Mouse (Mus musculus) liver (tissue): ENCODE results near the gene Samd4b.

ENCODE experiments used
- DNase-seq: peaks from one replicate; pipeline ENCODE4 v3.0.0-alpha.2; 2020; ENCODE audit warnings: mixed read lengths

Samd4b gene

DNA sequence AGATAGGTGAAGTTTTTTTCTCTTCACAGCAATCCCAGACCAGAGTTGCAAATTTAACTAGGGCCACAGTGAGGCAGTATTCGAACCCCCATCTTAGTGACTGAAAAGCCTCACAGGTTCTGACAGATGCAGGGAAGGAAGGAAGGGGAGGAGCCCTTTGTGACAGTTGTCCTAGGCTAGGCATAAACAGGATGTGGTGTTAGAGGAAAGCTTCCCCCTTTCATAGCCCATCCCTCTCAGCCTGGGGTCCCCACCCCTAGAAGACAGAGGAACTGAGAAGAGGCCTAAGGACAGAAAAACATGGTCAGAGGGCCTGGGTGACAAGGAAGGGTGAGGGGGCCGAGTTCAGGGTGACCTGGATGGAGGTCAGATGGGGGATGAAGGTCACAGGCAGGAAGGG lies 157.2 kb downstream of the Samd4b start:
- peak; percentile 32 for DNase-seq

DNA sequence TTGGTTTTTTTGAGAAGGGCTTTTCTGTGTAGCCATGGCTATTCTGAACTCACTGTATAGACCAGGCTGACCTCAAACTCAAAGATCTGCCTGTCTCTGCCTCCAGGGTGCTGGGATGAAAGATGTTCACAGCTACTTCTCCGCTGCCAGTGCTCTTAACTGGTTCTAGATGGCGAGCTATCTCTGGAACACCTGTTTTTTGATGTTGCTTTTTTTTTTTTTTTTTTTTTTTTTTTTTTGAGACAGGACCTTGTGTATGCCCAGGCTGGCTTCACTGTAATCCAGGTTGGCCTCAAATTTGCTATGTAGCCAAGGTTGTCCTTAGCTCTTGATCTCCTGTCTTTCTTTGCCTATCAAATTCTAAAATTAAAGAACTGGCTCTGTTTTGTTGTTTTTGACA lies 159.2 kb downstream of the Samd4b start:
- no peak for DNase-seq

DNA sequence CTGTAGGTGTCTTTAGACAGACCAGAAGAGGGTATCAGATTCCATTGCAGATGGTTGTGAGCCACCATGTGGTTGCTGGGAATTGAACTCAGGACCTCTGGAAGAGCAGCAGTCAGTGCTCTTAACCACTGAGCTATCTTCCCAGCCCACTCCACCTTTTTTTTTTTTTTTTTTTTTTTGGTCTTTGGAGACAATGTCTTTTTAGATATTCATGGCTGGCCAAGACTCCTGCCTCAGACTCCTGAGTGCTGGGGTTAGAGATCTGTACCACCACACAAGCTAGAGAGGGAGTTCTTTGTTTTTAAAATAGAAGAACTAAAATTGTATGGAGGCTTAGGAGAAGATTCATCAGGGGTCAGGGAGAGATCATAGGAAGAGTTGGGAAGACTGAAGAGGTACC lies 160.0 kb downstream of the Samd4b start:
- no peak for DNase-seq

DNA sequence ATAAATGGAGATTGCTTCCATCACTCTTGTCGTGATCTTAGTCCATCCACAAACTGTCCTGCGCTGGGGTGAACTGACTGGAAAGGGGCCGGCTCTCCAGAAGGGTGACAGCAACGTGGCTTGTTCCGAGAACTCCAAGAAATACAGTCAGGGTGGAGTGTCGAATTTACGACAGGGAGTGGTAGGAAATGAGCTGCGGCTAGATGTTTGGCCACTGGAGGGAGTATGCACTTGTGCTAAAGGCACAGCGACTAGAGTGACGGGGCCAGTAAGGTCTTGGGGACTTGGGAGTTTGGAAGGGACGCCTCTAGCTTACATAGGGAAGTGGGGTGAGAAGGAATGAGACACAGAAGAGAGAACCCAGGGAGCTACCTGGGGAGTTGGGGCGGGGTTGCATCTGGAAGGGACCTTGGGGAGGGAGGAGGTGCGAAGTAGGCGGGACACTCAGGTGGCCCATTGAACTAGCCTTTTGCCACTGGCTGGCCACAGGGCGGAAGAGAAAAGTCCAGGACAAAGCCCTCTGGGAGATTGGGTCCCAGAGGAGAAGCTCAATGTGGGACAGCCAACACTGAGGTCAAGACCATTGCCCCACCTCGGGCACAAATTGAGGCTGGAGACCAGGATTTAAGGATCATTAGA lies 160.9 kb downstream of the Samd4b start, which contains the start of gene Gmfg:
TSS of gene Gmfg (plus strand) at position 516 of the 639 bp plus-strand sequence.
- DNase-seq = peak; percentile 89

DNA sequence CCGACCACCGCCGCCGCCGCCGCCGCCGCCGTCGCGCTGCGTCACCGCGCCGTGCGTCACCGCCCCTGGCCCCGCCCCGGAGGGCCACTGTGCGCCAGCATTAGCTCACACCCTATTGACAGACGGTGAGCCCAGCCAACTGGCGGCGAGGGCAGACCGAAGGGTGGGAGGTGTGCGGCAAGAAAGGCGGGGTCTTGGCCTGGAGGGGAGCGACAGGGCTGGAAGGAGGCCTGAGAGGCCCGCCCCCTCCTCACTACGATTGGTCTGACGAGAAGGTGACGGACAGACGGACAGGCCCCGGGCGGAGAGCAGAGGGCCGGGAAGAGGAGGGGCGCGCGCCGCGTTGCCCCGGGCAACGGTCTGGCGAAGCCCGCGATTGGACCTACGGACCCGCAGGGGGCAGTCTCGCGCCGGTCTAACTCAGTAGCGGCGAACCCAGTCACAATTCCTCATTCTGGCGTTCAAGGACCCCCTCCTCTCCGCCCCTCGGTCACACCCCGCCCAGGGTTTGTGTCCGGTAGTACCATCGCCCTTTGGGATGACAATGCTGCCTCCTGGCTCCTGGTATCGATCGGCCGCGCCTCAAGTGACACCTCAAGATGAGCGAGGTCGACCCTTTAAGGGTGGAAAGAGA lies 161.6 kb downstream of the Samd4b start:
- DNase-seq = peak; percentile 100

DNA sequence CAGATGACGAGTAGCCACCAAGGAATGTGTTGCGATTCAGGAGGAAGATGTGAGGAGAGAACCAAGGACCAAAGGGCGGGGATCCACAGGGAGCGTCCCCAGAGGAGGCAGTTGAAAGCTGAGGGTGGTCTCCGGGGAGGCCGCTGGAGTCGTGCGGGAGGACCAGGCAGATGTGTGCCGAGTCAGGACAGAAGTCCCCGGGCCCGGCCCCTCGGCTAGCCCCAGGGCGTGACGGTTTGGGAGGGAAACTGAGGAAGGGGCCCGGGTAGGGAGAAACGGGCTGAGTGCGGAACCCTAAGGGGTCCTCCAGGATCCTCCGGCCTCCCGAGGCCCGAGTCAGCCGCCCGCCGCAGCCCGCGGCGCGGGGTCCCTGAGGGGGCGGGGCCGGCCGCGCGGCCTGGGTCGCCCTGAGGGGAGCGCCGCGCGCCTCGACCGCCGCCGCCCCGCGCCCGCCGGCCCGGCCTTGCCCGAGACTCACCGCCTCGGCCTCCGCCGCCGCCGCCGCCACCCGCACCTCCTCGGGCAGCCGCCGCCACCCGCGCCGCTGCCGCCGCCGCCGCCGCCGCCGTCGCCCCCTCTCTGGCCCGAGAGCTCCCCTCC lies 162.2 kb downstream of the Samd4b start:
- DNase-seq = peak; percentile 28

DNA sequence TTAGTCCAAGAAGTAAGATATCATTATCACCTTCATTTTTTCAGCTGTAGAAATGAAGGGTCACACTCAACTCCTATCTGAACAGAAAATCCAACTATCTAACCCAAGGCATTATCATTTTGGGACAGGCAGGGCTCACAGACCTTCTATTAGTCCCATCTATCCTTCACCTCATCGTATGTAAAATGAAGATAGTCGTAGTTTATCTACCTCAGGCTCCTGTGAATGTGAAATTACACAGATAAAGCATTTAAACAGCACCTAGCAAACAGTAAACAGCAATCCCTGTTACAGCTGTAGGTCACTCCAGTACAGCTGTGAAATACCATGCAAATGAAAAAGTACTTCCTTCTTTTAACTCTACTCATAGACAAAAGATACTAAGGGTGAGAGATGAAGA lies 165.7 kb downstream of the Samd4b start:
- no peak for DNase-seq

DNA sequence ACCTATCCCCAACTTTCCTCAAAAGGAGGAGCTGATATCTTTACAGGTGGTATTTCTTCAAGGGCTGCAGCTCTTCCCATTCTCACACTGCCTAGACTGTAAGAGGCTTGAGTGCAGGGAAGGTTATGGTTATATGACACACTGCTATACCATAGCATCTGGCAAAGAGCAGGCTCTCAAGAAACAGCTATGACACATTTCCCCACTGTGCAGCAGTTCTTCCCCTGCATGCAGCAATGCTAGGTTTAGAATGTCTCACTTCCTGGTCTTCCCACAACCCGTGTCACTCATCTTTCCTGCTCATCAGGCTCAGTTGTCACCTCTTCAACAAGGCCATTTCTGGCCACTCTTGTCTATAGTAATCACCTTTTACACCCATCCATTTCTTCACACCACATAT lies 167.4 kb downstream of the Samd4b start:
- DNase-seq = no peak

DNA sequence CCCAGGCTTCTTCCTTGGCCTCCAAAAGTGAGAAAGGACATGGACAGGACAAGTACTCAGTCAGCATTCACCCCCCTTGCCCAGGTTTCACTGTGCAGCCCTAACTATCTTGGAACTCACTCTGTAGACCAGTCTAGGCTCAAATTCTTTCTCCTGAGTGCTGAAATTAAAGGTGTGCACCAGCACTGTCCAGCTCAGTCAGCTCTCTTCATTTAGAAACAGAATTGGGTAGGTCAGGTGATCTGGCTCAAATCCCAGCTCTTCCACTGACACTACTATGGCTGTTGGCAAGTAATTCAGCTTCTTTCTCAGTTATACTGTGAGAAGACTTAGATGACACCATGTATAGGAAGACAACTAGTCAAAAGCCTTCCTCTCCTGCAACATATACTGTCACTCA lies 170.2 kb downstream of the Samd4b start:
- DNase-seq = no peak

DNA sequence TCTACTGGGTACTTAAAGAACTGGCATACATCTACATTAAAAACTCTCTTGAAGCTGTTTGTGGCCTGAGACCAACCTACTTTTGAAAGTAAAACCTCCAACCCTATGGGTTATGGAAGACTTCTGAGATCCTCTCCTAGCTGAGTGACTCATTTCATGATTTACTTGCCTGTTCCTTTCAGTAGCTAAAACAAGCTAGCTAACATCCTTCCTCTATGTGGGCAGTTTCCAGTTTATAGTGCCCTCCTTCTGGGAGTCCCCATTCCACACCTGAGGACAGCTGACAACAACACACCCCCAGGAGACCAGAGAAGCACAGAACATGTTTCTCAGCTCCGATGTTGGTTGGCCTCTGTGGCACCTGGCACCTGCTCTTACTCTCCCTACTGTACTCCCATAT lies 174.9 kb downstream of the Samd4b start:
- no peak for DNase-seq

DNA sequence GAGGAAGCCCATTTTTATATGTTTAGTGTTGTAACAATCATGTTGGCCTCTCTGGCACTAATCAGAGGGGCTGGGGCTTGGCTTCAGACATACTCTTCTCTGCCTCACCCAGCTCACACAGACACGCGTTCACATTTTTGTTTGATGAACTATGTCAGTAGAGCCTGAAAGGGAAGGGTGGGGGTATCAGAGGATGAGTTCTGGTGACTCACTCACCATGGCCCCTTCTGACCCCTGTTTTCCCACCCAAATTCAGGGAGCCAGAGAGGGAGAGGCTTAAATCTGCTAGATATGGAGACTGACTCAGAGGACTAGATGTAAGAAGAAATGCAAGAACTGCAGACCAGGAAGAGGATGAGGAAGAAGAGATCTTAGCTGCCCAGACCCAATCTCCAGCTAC lies 178.5 kb downstream of the Samd4b start:
- no peak for DNase-seq

DNA sequence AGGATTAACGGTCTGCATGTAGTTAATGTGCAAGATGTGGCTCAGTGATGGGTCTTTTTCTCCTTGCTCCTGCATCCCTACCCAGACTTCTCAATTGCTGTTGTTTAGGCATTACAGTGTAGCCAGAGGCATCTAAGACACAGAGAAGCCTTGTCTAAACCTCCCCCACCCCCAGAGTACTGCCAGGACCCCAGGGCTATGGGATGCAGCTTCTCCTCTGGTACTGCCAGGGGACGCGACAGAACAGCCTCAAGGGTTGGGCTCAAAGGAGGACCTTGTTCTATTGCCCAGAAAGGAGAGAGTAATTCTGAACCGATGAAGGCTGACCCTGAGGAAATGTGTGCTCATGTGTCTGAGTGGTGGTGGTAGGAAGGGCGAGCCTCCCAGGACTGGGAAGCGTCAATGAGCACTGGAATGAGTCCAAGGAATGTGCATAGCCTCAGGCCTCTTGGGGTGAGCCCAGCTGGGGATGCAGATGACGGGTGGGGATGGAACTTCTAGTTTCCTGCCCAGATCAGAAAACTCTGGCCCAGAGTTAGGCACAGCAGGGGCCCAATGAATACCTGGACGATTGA lies 179.8 kb downstream of the Samd4b start:
- no peak for DNase-seq

DNA sequence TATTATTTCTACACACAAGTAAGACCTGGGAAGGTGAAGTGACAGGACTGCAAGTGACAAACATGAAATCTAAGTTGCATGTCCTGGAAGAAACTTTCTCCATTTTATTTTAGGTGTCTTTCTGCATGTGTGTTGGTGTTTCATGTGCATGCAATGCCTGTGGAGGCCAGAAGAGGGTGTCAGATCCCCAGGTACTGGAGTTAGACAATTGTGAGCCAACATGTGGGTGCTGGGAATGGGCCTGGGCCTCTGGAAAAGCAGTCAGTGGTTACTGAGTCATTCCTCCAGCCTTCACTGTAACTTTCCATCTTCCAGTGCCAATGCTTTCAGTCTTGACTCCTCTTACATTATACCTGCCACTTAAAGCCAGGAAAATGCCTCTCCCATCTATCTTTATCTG lies 180.6 kb downstream of the Samd4b start:
- no peak for DNase-seq

DNA sequence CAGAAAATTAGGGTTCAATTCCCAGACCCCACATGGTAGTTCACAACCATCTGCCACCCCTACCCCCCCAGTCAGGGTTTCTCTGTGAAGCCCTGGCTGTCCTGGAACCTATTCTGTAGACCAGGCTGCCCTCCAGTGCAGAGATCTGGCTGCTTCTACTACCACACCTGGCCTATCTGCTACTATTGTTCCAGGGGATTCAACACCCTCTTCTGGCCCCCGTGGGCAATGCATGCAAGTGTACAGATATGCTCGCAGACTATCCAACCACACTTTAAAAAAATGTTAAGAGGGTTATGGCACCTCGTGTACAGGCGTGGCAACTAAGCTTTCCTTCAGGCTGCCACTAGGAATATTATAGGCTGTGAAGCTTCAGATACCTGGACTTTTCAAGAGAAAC lies 185.1 kb downstream of the Samd4b start:
- DNase-seq = no peak

DNA sequence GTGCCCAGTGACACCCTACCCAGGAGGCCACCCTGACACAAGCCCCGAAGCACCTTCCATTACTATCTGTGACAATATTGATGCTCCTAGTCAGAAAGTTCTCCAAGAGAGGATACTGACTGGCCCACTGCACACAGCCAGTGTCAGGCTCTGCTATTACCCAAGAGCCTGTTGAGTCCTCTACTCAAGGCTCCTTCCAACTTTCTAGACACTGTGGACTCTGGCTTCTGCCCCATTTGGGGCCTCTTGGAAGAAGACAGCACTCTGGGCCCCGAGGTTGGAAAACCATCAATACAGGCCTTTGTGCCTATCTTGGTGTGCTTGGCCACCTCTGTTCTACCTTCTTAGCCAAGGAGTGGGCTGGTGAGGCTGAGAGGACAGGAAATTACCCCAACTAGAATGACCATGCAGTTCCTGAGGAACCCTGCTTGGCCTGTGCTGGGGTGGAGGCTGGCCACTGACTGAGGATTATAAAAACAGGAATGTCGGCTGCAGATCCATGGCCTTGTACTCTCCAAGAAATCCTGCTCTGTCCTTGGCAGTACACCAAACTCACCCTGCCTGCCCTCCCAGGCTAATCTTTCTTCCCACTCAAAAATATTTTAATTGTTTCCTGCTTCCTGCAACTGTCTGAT lies 187.0 kb downstream of the Samd4b start:
- DNase-seq = no peak

DNA sequence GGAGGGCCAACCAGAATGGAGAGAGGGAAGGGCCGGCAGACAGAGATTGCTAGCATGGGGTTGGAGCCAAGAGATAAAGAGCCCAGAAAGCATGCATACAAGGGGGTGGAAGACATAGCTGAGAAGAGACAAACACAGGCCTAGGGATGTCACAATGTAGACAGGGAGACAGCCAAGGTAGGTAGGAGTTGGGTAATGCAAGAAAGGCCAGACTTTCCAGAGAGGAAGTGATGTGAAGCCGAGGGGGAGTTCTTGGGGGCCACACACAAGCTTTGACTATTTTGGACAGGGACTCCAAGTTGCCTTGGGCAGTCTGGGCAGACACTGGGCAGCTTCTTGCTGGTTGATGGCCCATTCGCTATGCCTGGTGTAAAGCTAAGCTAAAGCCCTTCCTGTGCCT lies 196.0 kb downstream of the Samd4b start:
- no peak for DNase-seq

DNA sequence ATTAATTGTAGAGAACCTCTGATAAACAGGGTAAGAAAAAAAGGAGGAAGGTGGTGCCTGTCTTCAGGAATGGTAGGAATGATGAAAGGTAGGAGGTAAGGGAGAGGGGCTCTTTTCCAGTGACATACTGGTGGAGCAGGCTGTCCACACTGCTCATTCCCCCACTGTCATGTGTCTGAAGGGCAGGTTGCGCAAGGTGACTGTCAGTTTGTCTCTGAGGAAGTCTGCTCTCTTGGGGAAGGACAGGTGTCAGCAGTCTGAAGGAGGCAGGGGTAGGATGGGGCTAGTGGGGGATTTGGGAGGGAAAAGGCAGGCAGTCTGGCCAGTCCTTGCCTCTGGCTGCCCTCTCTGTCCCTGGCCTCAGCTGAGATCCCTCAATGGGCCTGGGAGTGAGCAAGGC lies 196.9 kb downstream of the Samd4b start:
- no peak for DNase-seq

DNA sequence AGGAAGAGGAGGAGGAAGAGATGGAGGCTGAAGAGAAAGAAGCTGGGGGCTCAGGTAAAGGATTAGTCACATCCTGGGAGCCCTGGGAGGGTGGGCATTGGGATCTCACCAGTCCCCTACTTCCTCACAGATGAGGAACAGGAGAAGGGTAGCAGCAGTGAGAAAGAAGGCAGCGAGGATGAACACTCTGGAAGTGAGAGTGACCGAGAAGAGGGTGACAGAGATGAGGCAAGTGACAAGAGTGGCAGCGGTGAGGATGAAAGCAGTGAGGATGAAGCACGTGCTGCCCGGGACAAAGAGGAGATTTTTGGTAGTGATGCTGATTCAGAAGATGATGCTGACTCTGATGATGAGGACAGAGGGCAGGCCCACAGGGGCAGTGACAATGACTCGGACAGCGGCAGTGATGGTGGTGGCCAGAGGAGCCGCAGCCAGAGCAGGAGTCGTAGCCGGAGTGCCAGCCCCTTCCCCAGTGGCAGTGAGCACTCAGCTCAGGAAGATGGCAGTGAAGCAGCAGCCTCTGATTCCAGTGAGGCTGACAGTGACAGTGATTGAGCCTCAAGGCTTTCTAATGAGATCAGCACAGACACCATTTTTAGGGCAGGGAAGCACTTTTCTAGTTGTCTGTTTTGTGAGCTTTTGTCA lies 199.1 kb downstream of the Samd4b start:
- no peak for DNase-seq

DNA sequence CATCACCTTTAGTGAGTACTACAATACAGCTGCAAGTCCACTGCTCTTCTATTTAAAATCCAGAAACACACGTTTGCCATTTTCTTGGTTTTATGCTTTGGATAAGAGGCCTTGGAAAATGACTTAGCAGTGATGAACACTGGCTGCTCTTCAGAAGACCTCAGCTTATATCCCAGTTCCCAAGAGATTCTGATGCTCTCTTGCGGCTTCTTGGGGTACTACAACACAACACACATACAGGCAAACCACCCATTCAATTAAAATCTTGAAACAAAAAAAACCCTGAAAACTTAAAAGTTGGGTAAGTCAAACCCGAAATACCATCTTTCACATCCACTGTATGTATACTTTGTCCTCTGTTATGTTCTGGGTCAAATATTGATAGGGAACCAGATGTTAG lies 199.9 kb downstream of the Samd4b start:
- no peak for DNase-seq

DNA sequence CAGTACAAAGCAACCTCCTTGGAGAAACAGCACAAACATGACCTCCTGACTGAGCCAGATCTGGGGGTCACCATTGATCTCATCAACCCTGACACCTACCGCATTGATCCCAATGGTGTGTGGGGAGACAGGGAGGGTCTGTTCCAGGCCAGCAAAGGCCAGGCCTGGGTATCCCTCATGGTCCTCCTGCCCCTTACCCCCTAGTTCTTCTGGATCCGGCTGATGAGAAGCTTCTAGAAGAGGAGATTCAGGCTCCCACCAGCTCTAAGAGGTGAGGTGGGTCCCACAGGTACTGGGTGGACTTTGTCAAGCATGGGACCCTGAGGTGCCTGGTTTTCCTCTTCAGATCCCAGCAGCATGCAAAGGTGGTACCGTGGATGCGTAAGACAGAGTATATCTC lies 202.5 kb downstream of the Samd4b start:
- no peak for DNase-seq

DNA sequence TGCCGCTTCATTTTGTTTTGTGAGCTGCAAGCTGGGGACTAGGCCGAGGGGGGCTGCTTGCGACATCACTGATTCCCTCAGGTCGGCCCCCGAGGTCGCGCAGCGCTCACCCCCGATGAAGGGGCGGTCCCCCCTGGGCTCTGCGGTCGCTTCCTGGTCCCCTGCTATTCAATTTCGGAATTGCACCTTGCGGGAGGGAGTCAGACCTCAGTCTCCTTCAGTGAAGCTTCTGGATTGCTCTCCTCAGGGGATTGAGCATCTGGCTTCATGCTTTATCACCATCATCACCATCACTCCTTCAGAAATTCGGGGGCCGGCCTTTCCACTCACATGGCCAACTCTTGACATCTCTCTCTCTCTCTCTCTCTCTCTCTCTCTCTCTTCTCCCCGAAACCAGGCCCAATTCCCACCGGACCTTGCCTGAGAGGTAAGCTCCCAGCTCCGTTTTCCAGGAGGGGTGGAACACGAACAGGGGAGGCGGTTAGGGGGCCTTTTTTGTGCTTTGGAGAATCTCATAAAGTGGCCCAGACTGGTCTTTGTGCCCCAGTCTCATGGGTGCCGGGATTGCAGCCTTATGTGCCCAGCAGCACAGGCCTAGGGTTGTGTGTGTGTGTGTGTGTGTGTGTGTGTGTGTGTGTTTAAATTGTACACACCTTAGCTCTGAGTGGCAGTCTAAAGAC lies 204.5 kb downstream of the Samd4b start:
- DNase-seq = no peak

DNA sequence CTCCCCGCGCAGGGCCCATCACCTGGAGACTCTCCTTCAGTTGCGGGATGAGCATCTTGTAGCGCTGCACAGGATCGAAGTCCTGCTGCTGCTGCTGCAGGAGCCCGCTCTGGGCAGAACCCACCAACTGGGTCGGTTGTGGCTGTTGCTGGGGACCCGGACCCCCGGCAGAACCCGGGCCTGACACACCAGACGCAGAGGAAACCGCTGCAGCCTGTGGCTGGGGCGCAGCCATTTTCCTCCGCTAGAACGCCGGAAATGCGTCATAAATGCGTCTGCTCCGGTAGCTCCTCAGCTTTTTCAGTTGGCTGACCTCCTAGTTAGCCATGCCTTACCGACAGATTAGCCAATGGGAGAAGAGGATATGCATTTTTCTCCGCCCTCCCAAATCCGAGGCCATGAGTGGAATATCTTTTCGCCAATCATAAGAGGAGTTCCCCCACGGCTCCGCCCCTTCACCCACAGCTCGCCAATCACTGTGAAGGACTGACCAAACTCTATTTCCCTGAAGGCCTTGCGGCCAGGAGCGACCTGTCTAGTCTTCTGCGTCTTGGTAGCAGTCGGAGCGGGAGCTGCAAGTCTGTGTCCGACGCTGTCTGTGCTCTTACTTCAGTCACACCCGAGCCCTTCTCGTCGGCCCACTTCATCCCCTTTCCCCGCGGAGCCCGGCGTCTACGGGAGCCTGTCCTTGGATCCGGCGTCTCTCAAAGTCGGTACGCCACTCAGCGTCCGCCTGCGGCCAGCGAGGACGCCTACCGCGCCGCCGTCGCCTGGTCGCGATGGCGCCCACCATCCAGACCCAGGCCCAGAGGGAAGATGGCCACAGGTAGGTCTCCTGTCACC lies 205.3 kb downstream of the Samd4b start, which contains the start of the genes Med29 and Paf1:
TSS of gene Med29 (minus strand) at position 280 of the 843 bp plus-strand sequence.
TSS of gene Paf1 (plus strand) at position 523 of the 843 bp plus-strand sequence.
- peak; percentile 96 for DNase-seq
